Mouse (Mus musculus) ES-E14 (cell line): Measurements from ENCODE around the gene Styx. TPM values are rescaled to one million over a fixed set of nuclear protein-coding genes. Genes with fewer than 3 reads are reported as not detected.

ENCODE experiments used
- DNase-seq: peaks from one replicate; pipeline ENCODE4 v3.0.0-alpha.2; 2013; ENCODE audit warnings: low read depth, low spot score
- H3K27ac ChIP-seq: 2 replicates; pipeline ENCODE4 v1.5.1; 2012; ENCODE audit warnings: low read depth, mild to moderate bottlenecking, low read length, moderate library complexity, mixed read lengths; ENCODE audit not compliant: poor library complexity, insufficient read depth, severe bottlenecking
- H3K36me3 ChIP-seq: 2 replicates; pipeline ENCODE4 v1.6.1; 2012; ENCODE audit warnings: mild to moderate bottlenecking, low read length, moderate library complexity, mixed read lengths; ENCODE audit not compliant: control insufficient read depth, poor library complexity, insufficient read depth, severe bottlenecking
- H3K4me1 ChIP-seq, 2 experiments: fragments of 150-350 bp in 1 of 2; sonication (generic) in 1 of 2; 2 replicates each; pipeline ENCODE4 v1.6.1; 2012; ENCODE audit warnings: low read length in 2 of 2, mild to moderate bottlenecking in 1 of 2, mixed read lengths in 1 of 2; ENCODE audit not compliant: control insufficient read depth in 2 of 2, insufficient read depth in 2 of 2, poor library complexity in 1 of 2
- H3K4me3 ChIP-seq, 2 experiments: fragments of 150-350 bp in 1 of 2; sonication (generic) in 1 of 2; 2 replicates each; pipeline ENCODE4 v1.5.1; 2012; ENCODE audit warnings: low read length in 2 of 2, low read depth in 1 of 2, mild to moderate bottlenecking in 1 of 2, mixed read lengths in 1 of 2; ENCODE audit not compliant: insufficient read depth in 1 of 2, poor library complexity in 1 of 2, severe bottlenecking in 1 of 2
- H3K9ac ChIP-seq: 2 replicates; pipeline ENCODE4 v1.6.1; 2012; ENCODE audit warnings: low read depth, mild to moderate bottlenecking, low read length, mixed read lengths; ENCODE audit not compliant: poor library complexity, insufficient read depth, severe bottlenecking
- H3K9me3 ChIP-seq: fragments of 150-350 bp; sonication (generic); 2 replicates; pipeline ENCODE4 v1.6.1; 2012; ENCODE audit warnings: low read depth, mild to moderate bottlenecking, low read length; ENCODE audit not compliant: control insufficient read depth, insufficient read depth
- CHD2 ChIP-seq: IDR thresholded peaks from 2 replicates; pipeline ENCODE4 v1.6.1; 2014; ENCODE audit warnings: mild to moderate bottlenecking, low read depth, low read length, inconsistent platforms
- HCFC1 ChIP-seq: IDR thresholded peaks from 2 replicates; pipeline ENCODE4 v1.6.1; 2012; ENCODE audit warnings: low read length, inconsistent platforms, borderline replicate concordance; ENCODE audit not compliant: insufficient read depth
- MAFK ChIP-seq: IDR thresholded peaks from 2 replicates; pipeline ENCODE4 v1.6.1; 2014; ENCODE audit warnings: mild to moderate bottlenecking, low read depth, low read length, inconsistent platforms; ENCODE audit not compliant: insufficient read depth
- ZC3H11A ChIP-seq: IDR thresholded peaks from 2 replicates; pipeline ENCODE4 v1.6.1; 2012; ENCODE audit warnings: low read depth, mild to moderate bottlenecking, inconsistent platforms, low read length, borderline replicate concordance
- ZNF384 ChIP-seq: IDR thresholded peaks from 2 replicates; pipeline ENCODE4 v1.6.1; 2012; ENCODE audit warnings: low read depth, low read length, inconsistent platforms
- in situ Hi-C, 2 experiments: fragments of 600-800 bp; cut with MboI; formaldehyde crosslinking; loops; one replicate each; pipeline ENCODE4 v1.15.1; 2025; ENCODE audit warnings: low sequenced_read_pairs in 2 of 2, inconsistent platforms in 1 of 2; ENCODE audit not compliant: unreplicated experiment in 2 of 2
- total RNA-seq: library from RNA; depleted of rRNA; stranded (reverse); fragments of 300-350 nt; gene quantifications from 2 replicates; pipeline ENCODE4 v1.2.3, GENCODE M21; 2012

Gene Styx
- total RNA-seq, 1 experiment, result 19.1 TPM

GRCm38 (mm10) chr14:45442781-45443560, 92.1 kb downstream of the Styx start:
- H3K4me1 ChIP-seq, result peaks cover 21 to 25% of the 10 kb centered on the region in 2 experiments
- no peaks in the 10 kb centered on the region for H3K36me3 ChIP-seq
- no peak overlapping the region for H3K9ac ChIP-seq
- no peaks in the 10 kb centered on the region for H3K9me3 ChIP-seq
- TF ChIP-seq CHD2, result no peak
- TF ChIP-seq MAFK, result no peak
- TF ChIP-seq ZC3H11A, result no peak
- no peak for TF ChIP-seq ZNF384
- no peak for TF ChIP-seq HCFC1
- H3K4me3 ChIP-seq, result no peak overlapping the region
- peak overlapping the region; percentile 69; the same call in 1 of the 2 replicates for H3K27ac ChIP-seq
- in situ Hi-C loops, result loop anchor here in 1 of 2 experiments (25.0 kb wide), 1 partner anchor 456 kb away; the partner anchor contains the start of gene Ptger2
- DNase-seq, result no peak

- peak; percentile 83 for DNase-seq
- no peak for TF ChIP-seq HCFC1
- no peak for TF ChIP-seq MAFK
- no peak for TF ChIP-seq ZNF384
- no peak for TF ChIP-seq ZC3H11A
- no peak for TF ChIP-seq CHD2
- H3K9me3 ChIP-seq, result no peaks in the 10 kb centered on the region
- peak overlapping the region; percentile 71 for H3K9ac ChIP-seq
- H3K27ac ChIP-seq, result peak overlapping the region; percentile 99
- no peaks in the 10 kb centered on the region for H3K36me3 ChIP-seq
- in situ Hi-C loops, result loop anchor here in 1 of 2 experiments (25.0 kb wide), 1 partner anchor 458 kb away; the partner anchor contains the start of gene Ptger2
- peak overlapping the region; percentile 20 to 45 for H3K4me3 ChIP-seq
- H3K4me1 ChIP-seq, result peaks cover 17 to 25% of the 10 kb centered on the region in 2 experiments
These were observed 94.0 kb downstream of the Styx start for GRCm38 (mm10) chr14:45444870-45445269.

GRCm38 (mm10) chr14:45445445-45445844, 94.6 kb downstream of the Styx start:
- peak overlapping the region; percentile 99 for H3K27ac ChIP-seq
- H3K4me1 ChIP-seq, result peaks cover 17 to 26% of the 10 kb centered on the region in 2 experiments
- peak; percentile 98 for DNase-seq
- peak overlapping the region; percentile 71 for H3K9ac ChIP-seq
- no peaks in the 10 kb centered on the region for H3K9me3 ChIP-seq
- H3K36me3 ChIP-seq, result no peaks in the 10 kb centered on the region
- in situ Hi-C loops, result loop anchor here in 1 of 2 experiments (25.0 kb wide), 1 partner anchor 458 kb away; the partner anchor contains the start of gene Ptger2
- TF ChIP-seq CHD2, result peak; percentile 78
- TF ChIP-seq ZC3H11A, result no peak
- peak overlapping the region in 1 of 2 experiments; percentile 45; a peak in 2 of 4 replicates for H3K4me3 ChIP-seq

GRCm38 (mm10) chr14:45446777-45447176, 95.9 kb downstream of the Styx start:
- Histone ChIP-seq H3K27ac (peak overlapping the region; percentile 99; the same call in 1 of the 2 replicates), H3K4me1 (peaks cover 20 to 31% of the 10 kb centered on the region in 2 experiments), H3K9me3 (no peaks in the 10 kb centered on the region), H3K9ac (peak overlapping the region; percentile 14; the same call in 1 of the 2 replicates), H3K4me3 (no peak overlapping the region), H3K36me3 (no peaks in the 10 kb centered on the region)
- in situ Hi-C loops, result loop anchor here in 1 of 2 experiments (25.0 kb wide), 1 partner anchor 459 kb away; the partner anchor contains the start of gene Ptger2
- no peak for TF ChIP-seq HCFC1
- no peak for TF ChIP-seq CHD2
- no peak for TF ChIP-seq ZNF384
- TF ChIP-seq MAFK, result no peak
- TF ChIP-seq ZC3H11A, result no peak
- DNase-seq, result no peak
